Mouse (Mus musculus): ENCODE results near the gene Tmem53.

GRCm38 (mm10) chr4:117267831-117268437, 16.2 kb downstream of the Tmem53 start:
- TF ChIP-seq CTCF (conservative IDR thresholded peaks at IDR 0.05; ENCODE audit: low read length) (no peak), NANOG (IDR thresholded peaks at IDR 0.05; ENCODE audit: borderline replicate concordance, low read length) (no peak), POU5F1 (IDR thresholded peaks at IDR 0.05; ENCODE audit: borderline replicate concordance, low read length) (no peak)
